Mouse (Mus musculus) kidney, adult 11 months (tissue): Measurements from ENCODE around the gene 4933411K16Rik.

Experiments used
- DNase-seq: peaks from one replicate; pipeline ENCODE4 v3.0.0; 2022

The 4933411K16Rik gene

GRCm38 (mm10) chr19:42051948-42052347 lies at the start of gene 4933411K16Rik:
Gene 4933411K16Rik (plus strand): TSS chr19:42052248.
- DNase-seq, result no peak

- no peak for DNase-seq
Observed at GRCm38 (mm10) chr19:42004258-42004657, 47.8 kb upstream of the 4933411K16Rik start.

- no peak for DNase-seq
Observed at GRCm38 (mm10) chr19:42005616-42006015, 46.4 kb upstream of the 4933411K16Rik start.

- DNase-seq, result no peak
Observed at GRCm38 (mm10) chr19:42006568-42006967, 45.5 kb upstream of the 4933411K16Rik start.

GRCm38 (mm10) chr19:42008586-42008985 lies 43.5 kb upstream of the 4933411K16Rik start:
- DNase-seq, result no peak

- DNase-seq, result no peak
Observed at GRCm38 (mm10) chr19:42009067-42009466, 43.0 kb upstream of the 4933411K16Rik start.

- DNase-seq, result no peak
Observed at GRCm38 (mm10) chr19:42010436-42010835, 41.6 kb upstream of the 4933411K16Rik start.

GRCm38 (mm10) chr19:42011123-42011522 lies 40.9 kb upstream of the 4933411K16Rik start:
- DNase-seq, result no peak

GRCm38 (mm10) chr19:42014231-42014825 lies 37.7 kb upstream of the 4933411K16Rik start:
- no peak for DNase-seq

GRCm38 (mm10) chr19:42015001-42015400 lies 37.0 kb upstream of the 4933411K16Rik start:
- no peak for DNase-seq

GRCm38 (mm10) chr19:42016251-42016650 lies 35.8 kb upstream of the 4933411K16Rik start:
- no peak for DNase-seq

GRCm38 (mm10) chr19:42016840-42017239 lies 35.2 kb upstream of the 4933411K16Rik start:
- DNase-seq, result no peak

GRCm38 (mm10) chr19:42017399-42018247 lies 34.4 kb upstream of the 4933411K16Rik start:
- DNase-seq, result no peak

GRCm38 (mm10) chr19:42019011-42019522 lies 33.0 kb upstream of the 4933411K16Rik start:
- no peak for DNase-seq

GRCm38 (mm10) chr19:42021681-42022541 lies 30.1 kb upstream of the 4933411K16Rik start:
- DNase-seq, result no peak

GRCm38 (mm10) chr19:42022542-42022848 lies 29.6 kb upstream of the 4933411K16Rik start:
- no peak for DNase-seq

- DNase-seq, result peak; percentile 74
Observed at GRCm38 (mm10) chr19:42026158-42026557, 25.9 kb upstream of the 4933411K16Rik start.

- DNase-seq, result no peak
Observed at GRCm38 (mm10) chr19:42031112-42031511, 20.9 kb upstream of the 4933411K16Rik start.

GRCm38 (mm10) chr19:42033611-42034010 lies 18.4 kb upstream of the 4933411K16Rik start:
- DNase-seq, result no peak

GRCm38 (mm10) chr19:42034146-42034775 lies 17.8 kb upstream of the 4933411K16Rik start:
- DNase-seq, result no peak

GRCm38 (mm10) chr19:42034881-42035455 lies 17.1 kb upstream of the 4933411K16Rik start:
- DNase-seq, result no peak
